Mouse (Mus musculus): ENCODE data around the gene Wnt2b. TPM values are rescaled to one million over a fixed set of nuclear protein-coding genes. Genes with fewer than 3 reads are reported as not detected.
A peak's percentile ranks its signal among the peaks of the same experiment; 100 is the strongest.

The Wnt2b gene
- polyA plus RNA-seq, 1 experiment from 2014 or later, result 1.7 TPM

- Histone ChIP-seq H3K9me3 (no peaks in the 10 kb centered on the region), H3K36me3 (peaks cover 17% of the 10 kb centered on the region), H3K27me3 (ENCODE audit: insufficient read depth, poor library complexity, severe bottlenecking) (peaks cover 77% of the 10 kb centered on the region), H3K4me1 (replicated peaks) (peaks cover 42% of the 10 kb centered on the region), H3K27ac (peak overlapping the region; percentile 9; the same call in 1 of the 2 replicates), H3K4me3 (peak overlapping the region; percentile 58)
- 7% methylated on average over 19 of the region's 19 CpGs for WGBS
- DNase-seq (ENCODE audit: low spot score), result no peak
Measured at GRCm38 (mm10) chr3:104960026-104961000, 1.4 kb downstream of the Wnt2b start.

GRCm38 (mm10) chr3:104956131-104956581 is 5.6 kb downstream of the Wnt2b start:
- H3K27ac ChIP-seq, result no peak overlapping the region
- 74% methylated on average over 6 of the region's 6 CpGs for WGBS
- no peak for DNase-seq (ENCODE audit: low spot score)
- H3K36me3 ChIP-seq, result peaks cover 51% of the 10 kb centered on the region
- no peak overlapping the region for H3K4me3 ChIP-seq
- peaks cover 17% of the 10 kb centered on the region for H3K4me1 ChIP-seq (replicated peaks)
- no peaks in the 10 kb centered on the region for H3K9me3 ChIP-seq
- H3K27me3 ChIP-seq (ENCODE audit: insufficient read depth, poor library complexity, severe bottlenecking), result peaks cover 35% of the 10 kb centered on the region

GRCm38 (mm10) chr3:104954551-104954950 is 7.2 kb downstream of the Wnt2b start:
- H3K4me3 ChIP-seq, result no peak overlapping the region
- H3K4me1 ChIP-seq (replicated peaks), result 0 out of 2 replicates have a peak, but pooled peaks cover 3% of the 10 kb centered on the region
- no peak for DNase-seq (ENCODE audit: low spot score)
- H3K27ac ChIP-seq, result no peak overlapping the region
- H3K9me3 ChIP-seq, result no peaks in the 10 kb centered on the region
- peaks cover 65% of the 10 kb centered on the region for H3K36me3 ChIP-seq
- peaks cover 19% of the 10 kb centered on the region for H3K27me3 ChIP-seq (ENCODE audit: insufficient read depth, poor library complexity, severe bottlenecking)
- 98% methylated on average over 15 of the region's 15 CpGs for WGBS

- Histone ChIP-seq H3K4me3 (no peak overlapping the region), H3K27ac (no peak overlapping the region), H3K9me3 (no peaks in the 10 kb centered on the region), H3K4me1 (replicated peaks) (0 out of 2 replicates have a peak, but pooled peaks cover 3% of the 10 kb centered on the region), H3K36me3 (peaks cover 65% of the 10 kb centered on the region), H3K27me3 (ENCODE audit: insufficient read depth, poor library complexity, severe bottlenecking) (peaks cover 15% of the 10 kb centered on the region)
- no peak for DNase-seq (ENCODE audit: low spot score)
- WGBS, result 97% methylated on average over 3 of the region's 3 CpGs
Measured at GRCm38 (mm10) chr3:104954137-104954536, 7.6 kb downstream of the Wnt2b start.

GRCm38 (mm10) chr3:104952891-104953670 is 8.6 kb downstream of the Wnt2b start:
- no peak overlapping the region for H3K27ac ChIP-seq
- H3K4me3 ChIP-seq, result no peak overlapping the region
- DNase-seq (ENCODE audit: low spot score), result no peak
- H3K9me3 ChIP-seq, result no peaks in the 10 kb centered on the region
- peaks cover 5% of the 10 kb centered on the region for H3K27me3 ChIP-seq (ENCODE audit: insufficient read depth, poor library complexity, severe bottlenecking)
- H3K4me1 ChIP-seq (replicated peaks), result 0 out of 2 replicates have a peak, but pooled peaks cover 3% of the 10 kb centered on the region
- 93% methylated on average over 23 of the region's 23 CpGs for WGBS
- peaks cover 71% of the 10 kb centered on the region for H3K36me3 ChIP-seq

- Histone ChIP-seq H3K27me3 (ENCODE audit: insufficient read depth, poor library complexity, severe bottlenecking) (no peaks in the 10 kb centered on the region), H3K36me3 (peaks cover 78% of the 10 kb centered on the region), H3K4me1 (replicated peaks) (0 out of 2 replicates have a peak, but pooled peaks cover under 1% of the 10 kb centered on the region), H3K27ac (no peak overlapping the region), H3K9me3 (no peaks in the 10 kb centered on the region), H3K4me3 (no peak overlapping the region)
- WGBS, result 96% methylated on average over 12 of the region's 12 CpGs
- DNase-seq (ENCODE audit: low spot score), result no peak
Measured at GRCm38 (mm10) chr3:104950926-104951325, 10.8 kb downstream of the Wnt2b start.

GRCm38 (mm10) chr3:104944894-104945293 is 16.8 kb downstream of the Wnt2b start:
- Histone ChIP-seq H3K36me3 (peaks cover 58% of the 10 kb centered on the region), H3K9me3 (no peaks in the 10 kb centered on the region), H3K4me1 (replicated peaks) (peaks cover 28% of the 10 kb centered on the region), H3K27ac (no peak overlapping the region), H3K27me3 (ENCODE audit: insufficient read depth, poor library complexity, severe bottlenecking) (no peaks in the 10 kb centered on the region), H3K4me3 (no peak overlapping the region)
- DNase-seq (ENCODE audit: low spot score), result no peak
- 82% methylated on average over 9 of the region's 9 CpGs for WGBS

GRCm38 (mm10) chr3:104943333-104943732 is 18.4 kb downstream of the Wnt2b start:
- peaks cover 62% of the 10 kb centered on the region for H3K36me3 ChIP-seq
- H3K4me1 ChIP-seq (replicated peaks), result peaks cover 29% of the 10 kb centered on the region
- DNase-seq (ENCODE audit: low spot score), result no peak
- H3K27ac ChIP-seq, result 0 out of 2 replicates have a peak overlapping the region, but pooled peaks have one; percentile 43
- H3K9me3 ChIP-seq, result no peaks in the 10 kb centered on the region
- H3K4me3 ChIP-seq, result no peak overlapping the region
- 35% methylated on average over 8 of the region's 8 CpGs for WGBS
- H3K27me3 ChIP-seq (ENCODE audit: insufficient read depth, poor library complexity, severe bottlenecking), result no peaks in the 10 kb centered on the region

GRCm38 (mm10) chr3:104942682-104943081 is 19.0 kb downstream of the Wnt2b start:
- WGBS, result 46% methylated on average over 5 of the region's 5 CpGs
- no peak for DNase-seq (ENCODE audit: low spot score)
- H3K4me1 ChIP-seq (replicated peaks), result peaks cover 32% of the 10 kb centered on the region
- H3K36me3 ChIP-seq, result peaks cover 62% of the 10 kb centered on the region
- H3K27ac ChIP-seq, result no peak overlapping the region
- no peak overlapping the region for H3K4me3 ChIP-seq
- no peaks in the 10 kb centered on the region for H3K27me3 ChIP-seq (ENCODE audit: insufficient read depth, poor library complexity, severe bottlenecking)
- H3K9me3 ChIP-seq, result no peaks in the 10 kb centered on the region

- WGBS, result 55% methylated on average over 6 of the region's 6 CpGs
- H3K9me3 ChIP-seq, result no peaks in the 10 kb centered on the region
- H3K4me1 ChIP-seq (replicated peaks), result peaks cover 32% of the 10 kb centered on the region
- peaks cover 49% of the 10 kb centered on the region for H3K36me3 ChIP-seq
- H3K4me3 ChIP-seq, result no peak overlapping the region
- H3K27ac ChIP-seq, result peak overlapping the region; percentile 29; the same call in 1 of the 2 replicates
- no peaks in the 10 kb centered on the region for H3K27me3 ChIP-seq (ENCODE audit: insufficient read depth, poor library complexity, severe bottlenecking)
- no peak for DNase-seq (ENCODE audit: low spot score)
Measured at GRCm38 (mm10) chr3:104940691-104941090, 21.0 kb downstream of the Wnt2b start.

- H3K4me3 ChIP-seq, result no peak overlapping the region
- DNase-seq (ENCODE audit: low spot score), result no peak
- H3K9me3 ChIP-seq, result no peaks in the 10 kb centered on the region
- no peak overlapping the region for H3K27ac ChIP-seq
- no peaks in the 10 kb centered on the region for H3K27me3 ChIP-seq (ENCODE audit: insufficient read depth, poor library complexity, severe bottlenecking)
- WGBS, result 42% methylated on average over 4 of the region's 4 CpGs
- H3K4me1 ChIP-seq (replicated peaks), result peaks cover 29% of the 10 kb centered on the region
- peaks cover 44% of the 10 kb centered on the region for H3K36me3 ChIP-seq
Measured at GRCm38 (mm10) chr3:104938327-104938726, 23.4 kb downstream of the Wnt2b start.

- no peak for DNase-seq (ENCODE audit: low spot score)
- Histone ChIP-seq H3K36me3 (peaks cover 44% of the 10 kb centered on the region), H3K4me1 (replicated peaks) (peaks cover 24% of the 10 kb centered on the region), H3K27ac (no peak overlapping the region), H3K4me3 (no peak overlapping the region), H3K9me3 (no peaks in the 10 kb centered on the region), H3K27me3 (ENCODE audit: insufficient read depth, poor library complexity, severe bottlenecking) (no peaks in the 10 kb centered on the region)
- WGBS, result 88% methylated on average over 2 of the region's 2 CpGs
Measured at GRCm38 (mm10) chr3:104937728-104938305, 23.9 kb downstream of the Wnt2b start.
